Mouse (Mus musculus) CH12.LX (cell line): Measurements from ENCODE around the gene 2310007B03Rik. TPM values are rescaled to one million over a fixed set of nuclear protein-coding genes. Genes with fewer than 3 reads are reported as not detected.

Experiments used
- DNase-seq: peaks from one replicate; pipeline ENCODE4 v3.0.0-alpha.2; 2013; ENCODE audit errors: extremely low read depth
- H3K27ac ChIP-seq: 2 replicates; pipeline ENCODE4 v1.5.1; 2012; ENCODE audit warnings: low read depth, mild to moderate bottlenecking, control low read depth, moderate library complexity; ENCODE audit not compliant: insufficient read depth
- H3K27me3 ChIP-seq: replicated peaks from 2 replicates; pipeline ENCODE3; 2012; ENCODE audit warnings: inconsistent platforms
- H3K36me3 ChIP-seq, 2 experiments: replicated peaks in 1 of 2; 2 replicates each; pipeline versions ENCODE3 to v1.6.1; 2012; ENCODE audit warnings: inconsistent platforms in 1 of 2, low read length in 1 of 2, mild to moderate bottlenecking in 1 of 2, mixed read lengths in 1 of 2, moderate library complexity in 1 of 2; ENCODE audit not compliant: control insufficient read depth in 1 of 2, insufficient read depth in 1 of 2
- H3K4me1 ChIP-seq, 2 experiments: 2 replicates each; pipeline ENCODE4 v1.6.1; 2012; ENCODE audit warnings: inconsistent platforms in 1 of 2, moderate library complexity in 1 of 2; ENCODE audit not compliant: insufficient read depth in 2 of 2, control insufficient read depth in 1 of 2
- H3K4me2 ChIP-seq: 2 replicates; pipeline ENCODE4 v1.6.1; 2012; ENCODE audit warnings: low read depth, mild to moderate bottlenecking, control low read depth; ENCODE audit not compliant: poor library complexity, insufficient read depth, severe bottlenecking
- H3K4me3 ChIP-seq, 3 experiments: fragments of 150-350 bp in 1 of 3; sonication (generic) in 1 of 3; replicated peaks in 1 of 3; 2 replicates each; pipeline versions ENCODE3 to v1.5.1; 2011 to 2012; ENCODE audit warnings: low read depth in 2 of 3, low read length in 2 of 3, mild to moderate bottlenecking in 2 of 3, moderate library complexity in 2 of 3, control low read depth in 1 of 3, improper control_type of control experiment in 1 of 3, inconsistent platforms in 1 of 3, mixed read lengths in 1 of 3; ENCODE audit not compliant: poor library complexity in 1 of 3
- H3K79me2 ChIP-seq: replicated peaks from 2 replicates; pipeline ENCODE4 v1.6.1; 2012; ENCODE audit warnings: mild to moderate bottlenecking, moderate library complexity; ENCODE audit not compliant: control insufficient read depth, poor library complexity, insufficient read depth, severe bottlenecking; ENCODE audit errors: extremely low read depth
- H3K9ac ChIP-seq: 2 replicates; pipeline ENCODE4 v1.6.1; 2012; ENCODE audit warnings: low read depth, mild to moderate bottlenecking, control low read depth, moderate library complexity; ENCODE audit not compliant: insufficient read depth
- H3K9me3 ChIP-seq: replicated peaks from 2 replicates; pipeline ENCODE3; 2012; ENCODE audit warnings: low read length, inconsistent platforms, mixed read lengths
- CHD2 ChIP-seq: IDR thresholded peaks from 2 replicates; pipeline ENCODE4 v1.6.1; 2011; ENCODE audit warnings: low read length, improper control_type of control experiment
- CTCF ChIP-seq, 2 experiments: IDR thresholded peaks in 1 of 2; conservative IDR thresholded peaks in 1 of 2; 2 replicates each; pipeline ENCODE4 v1.5.1; 2011 to 2012; ENCODE audit warnings: low read depth in 2 of 2, low read length in 2 of 2, improper control_type of control experiment in 1 of 2, inconsistent platforms in 1 of 2, mild to moderate bottlenecking in 1 of 2, moderate library complexity in 1 of 2
- ELF1 ChIP-seq: IDR thresholded peaks from 2 replicates; pipeline ENCODE4 v1.6.1; 2014; ENCODE audit warnings: low read depth, mild to moderate bottlenecking, inconsistent platforms, low read length, improper control_type of control experiment
- EP300 ChIP-seq: IDR thresholded peaks from 2 replicates; pipeline ENCODE4 v1.6.1; 2011; ENCODE audit warnings: low read length, improper control_type of control experiment
- HCFC1 ChIP-seq: IDR thresholded peaks from 2 replicates; pipeline ENCODE4 v1.6.1; 2012; ENCODE audit warnings: low read depth, mild to moderate bottlenecking, inconsistent platforms, low read length, improper control_type of control experiment
- JUN ChIP-seq: IDR thresholded peaks from 2 replicates; pipeline ENCODE4 v1.6.1; 2011; ENCODE audit warnings: low read depth, mild to moderate bottlenecking, low read length, improper control_type of control experiment, moderate library complexity; ENCODE audit not compliant: insufficient read depth
- MAFK ChIP-seq: IDR thresholded peaks from 2 replicates; pipeline ENCODE4 v1.6.1; 2011; ENCODE audit warnings: low read length, improper control_type of control experiment; ENCODE audit not compliant: insufficient replicate concordance
- MAX ChIP-seq: IDR thresholded peaks from 2 replicates; pipeline ENCODE4 v1.6.1; 2011; ENCODE audit warnings: low read length, improper control_type of control experiment
- MEF2A ChIP-seq: IDR thresholded peaks from 2 replicates; pipeline ENCODE4 v1.6.1; 2014; ENCODE audit warnings: low read depth, mild to moderate bottlenecking, inconsistent platforms, low read length, improper control_type of control experiment, borderline replicate concordance
- NELFE ChIP-seq: IDR thresholded peaks from 2 replicates; pipeline ENCODE4 v1.6.1; 2011; ENCODE audit warnings: low read depth, low read length, improper control_type of control experiment
- NRF1 ChIP-seq: IDR thresholded peaks from 2 replicates; pipeline ENCODE4 v1.6.1; 2014; ENCODE audit warnings: low read depth, mild to moderate bottlenecking, inconsistent platforms, low read length, improper control_type of control experiment, moderate library complexity
- PAX5 ChIP-seq: IDR thresholded peaks from 2 replicates; pipeline ENCODE4 v1.6.1; 2012; ENCODE audit warnings: low read length, inconsistent platforms, mixed read lengths
- POLR2AphosphoS2 ChIP-seq: IDR thresholded peaks from 2 replicates; pipeline ENCODE4 v1.6.1; 2011; ENCODE audit warnings: low read depth, low read length, improper control_type of control experiment
- RAD21 ChIP-seq: IDR thresholded peaks from 2 replicates; pipeline ENCODE4 v1.6.1; 2011; ENCODE audit warnings: low read depth, mild to moderate bottlenecking, low read length, improper control_type of control experiment, moderate library complexity
- RCOR1 ChIP-seq: conservative IDR thresholded peaks from 2 replicates; pipeline ENCODE4 v1.6.1; 2012; ENCODE audit warnings: low read depth, mild to moderate bottlenecking, inconsistent platforms, low read length, improper control_type of control experiment
- SMC3 ChIP-seq: IDR thresholded peaks from 2 replicates; pipeline ENCODE4 v1.6.1; 2011; ENCODE audit warnings: low read depth, low read length, improper control_type of control experiment
- TCF12 ChIP-seq: IDR thresholded peaks from 2 replicates; pipeline ENCODE4 v1.6.1; 2014; ENCODE audit warnings: low read depth, mild to moderate bottlenecking, inconsistent platforms, low read length, improper control_type of control experiment
- UBTF ChIP-seq: IDR thresholded peaks from 2 replicates; pipeline ENCODE4 v1.6.1; 2012; ENCODE audit warnings: low read depth, mild to moderate bottlenecking, inconsistent platforms, low read length, improper control_type of control experiment, moderate library complexity
- USF1 ChIP-seq: IDR thresholded peaks from 2 replicates; pipeline ENCODE4 v1.6.1; 2014; ENCODE audit warnings: low read depth, mild to moderate bottlenecking, inconsistent platforms, low read length, improper control_type of control experiment
- USF2 ChIP-seq: conservative IDR thresholded peaks from 2 replicates; pipeline ENCODE4 v1.6.1; 2011; ENCODE audit warnings: low read depth, low read length, improper control_type of control experiment
- ZC3H11A ChIP-seq: IDR thresholded peaks from 2 replicates; pipeline ENCODE4 v1.6.1; 2012; ENCODE audit warnings: low read depth, mild to moderate bottlenecking, inconsistent platforms, low read length, improper control_type of control experiment
- ZKSCAN1 ChIP-seq: IDR thresholded peaks from 2 replicates; pipeline ENCODE4 v1.6.1; 2012; ENCODE audit warnings: low read depth, inconsistent platforms, low read length, improper control_type of control experiment, borderline replicate concordance
- ZMIZ1 ChIP-seq: IDR thresholded peaks from 2 replicates; pipeline ENCODE4 v1.6.1; 2012; ENCODE audit warnings: low read depth, mild to moderate bottlenecking, inconsistent platforms, low read length, improper control_type of control experiment
- ZNF384 ChIP-seq: IDR thresholded peaks from 2 replicates; pipeline ENCODE4 v1.6.1; 2012; ENCODE audit warnings: low read depth, low read length, improper control_type of control experiment, inconsistent platforms
- dilution Hi-C: fragments of 300-500 bp; cut with MboI; formaldehyde crosslinking; loops from 2 replicates; pipeline ENCODE4 v1.14.3; 2020; ENCODE audit warnings: low sequenced_read_pairs; ENCODE audit not compliant: extremely low pct_unique_long_range_greater_than_20kb, extremely low pct_ligation_motif_present
- in situ Hi-C: fragments of 300-500 bp; cut with MboI; formaldehyde crosslinking; loops from 3 replicates; pipeline ENCODE4 v1.14.3; 2019; ENCODE audit warnings: low sequenced_read_pairs, low pct_ligation_motif_present, low pct_unique_long_range_greater_than_20kb, mixed read lengths
- polyA plus RNA-seq: library from polyadenylated mRNA; unstranded; fragments of >175 nt; gene quantifications from 2 replicates; pipeline ENCODE4 v1.2.1, GENCODE M21; 2012; ENCODE audit warnings: low read depth; ENCODE audit not compliant: insufficient read length
- total RNA-seq, 2 experiments: library from RNA; depleted of rRNA; stranded (reverse); fragments of 300-350 nt in 1 of 2; fragments of >200 nt in 1 of 2; gene quantifications; 2 replicates each; pipeline ENCODE4 v1.2.3; 2012 to 2014

2310007B03Rik gene
- total and polyA plus RNA-seq, 3 experiments: 0.08 TPM; not detected in 2

DNA sequence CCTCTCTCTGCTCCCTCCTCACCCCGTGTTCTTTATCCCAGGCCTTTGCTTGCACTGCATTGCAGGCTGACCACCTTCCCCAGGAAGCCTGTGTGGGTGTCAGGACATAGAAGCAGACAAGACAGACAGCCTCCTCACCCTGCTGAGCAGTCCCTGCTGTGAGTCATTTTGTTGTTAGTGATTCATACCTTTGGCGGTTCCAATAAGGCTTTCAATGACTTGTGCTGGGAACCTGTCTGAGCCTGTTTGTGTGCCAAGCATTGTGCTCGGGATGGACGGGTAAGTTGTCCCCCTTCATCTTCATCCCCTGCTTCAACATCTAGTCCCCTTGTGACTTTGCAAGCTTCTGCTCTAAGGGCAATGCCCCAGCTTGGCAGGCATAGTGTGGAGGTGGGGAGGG, 12.9 kb upstream of the 2310007B03Rik start:
- H3K4me2 ChIP-seq: no peak overlapping the region

DNA sequence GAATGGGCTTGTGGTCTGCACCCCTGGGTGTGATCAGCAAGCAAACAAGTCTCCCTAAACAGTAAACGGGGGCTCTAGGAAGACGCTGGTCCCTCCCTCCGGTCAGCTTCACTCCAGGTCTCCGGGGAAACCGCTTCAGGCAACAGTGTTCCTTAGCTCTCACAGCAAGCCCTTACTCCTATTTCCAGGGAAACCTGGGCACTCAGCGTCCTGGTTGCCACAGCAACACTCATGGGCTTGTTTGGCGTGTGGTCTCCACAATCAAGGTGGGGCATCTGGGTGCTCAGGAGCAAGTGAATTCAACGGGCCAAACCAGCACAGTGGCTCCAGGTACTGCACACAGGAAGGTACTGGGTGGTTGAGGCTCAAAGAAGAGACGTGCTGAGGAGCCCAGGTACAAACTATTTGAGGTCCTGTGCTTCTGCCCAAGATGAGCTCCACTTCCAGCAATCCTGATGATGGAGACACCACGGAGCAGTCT, 7.6 kb upstream of the 2310007B03Rik start, which contains the start of gene Crocc2:
Gene Crocc2, plus strand, starts transcription at position 431 of the 481 bp plus-strand sequence.
- TF ChIP-seq ZKSCAN1 (no peak), USF2 (no peak), RAD21 (no peak), EP300 (no peak), MAFK (no peak), POLR2AphosphoS2 (no peak), UBTF (no peak)
- peaks cover 95% of the 10 kb centered on the region for H3K27me3 ChIP-seq
- H3K4me3 ChIP-seq: no peak within 1 kb of the TSS
- no peak for DNase-seq
- H3K36me3 ChIP-seq: no peaks in the 10 kb centered on the region
- dilution Hi-C loops (no loop called here), in situ Hi-C loops (no loop called here)
- H3K4me1 ChIP-seq: no peaks in the 10 kb centered on the region
- no peak within 1 kb of the TSS for H3K4me2 ChIP-seq
- no peak within 1 kb of the TSS for H3K9ac ChIP-seq
- no peaks in the 10 kb centered on the region for H3K9me3 ChIP-seq
- H3K27ac ChIP-seq: no peak within 1 kb of the TSS
- no peaks in the 10 kb centered on the region for H3K79me2 ChIP-seq

More for the DNA sequence above, 12.9 kb upstream of the 2310007B03Rik start:
- H3K4me3 ChIP-seq: no peak overlapping the region
- H3K4me1 ChIP-seq: 0 out of 4 replicates have a peak, but pooled peaks cover 0 to 4% of the 10 kb centered on the region in 2 experiments
- H3K27ac ChIP-seq: no peak overlapping the region
- H3K9ac ChIP-seq: no peak overlapping the region
- DNase-seq: no peak
- no peaks in the 10 kb centered on the region for H3K36me3 ChIP-seq
- no peaks in the 10 kb centered on the region for H3K9me3 ChIP-seq
- dilution Hi-C loops (no loop called here), in situ Hi-C loops (no loop called here)
- peaks cover 93% of the 10 kb centered on the region for H3K27me3 ChIP-seq
- no peak for TF ChIP-seq SMC3
- TF ChIP-seq POLR2AphosphoS2: no peak
- TF ChIP-seq TCF12: no peak
- TF ChIP-seq UBTF: no peak
- no peak for TF ChIP-seq ZC3H11A
- TF ChIP-seq ZNF384: no peak
- no peaks in the 10 kb centered on the region for H3K79me2 ChIP-seq

DNA sequence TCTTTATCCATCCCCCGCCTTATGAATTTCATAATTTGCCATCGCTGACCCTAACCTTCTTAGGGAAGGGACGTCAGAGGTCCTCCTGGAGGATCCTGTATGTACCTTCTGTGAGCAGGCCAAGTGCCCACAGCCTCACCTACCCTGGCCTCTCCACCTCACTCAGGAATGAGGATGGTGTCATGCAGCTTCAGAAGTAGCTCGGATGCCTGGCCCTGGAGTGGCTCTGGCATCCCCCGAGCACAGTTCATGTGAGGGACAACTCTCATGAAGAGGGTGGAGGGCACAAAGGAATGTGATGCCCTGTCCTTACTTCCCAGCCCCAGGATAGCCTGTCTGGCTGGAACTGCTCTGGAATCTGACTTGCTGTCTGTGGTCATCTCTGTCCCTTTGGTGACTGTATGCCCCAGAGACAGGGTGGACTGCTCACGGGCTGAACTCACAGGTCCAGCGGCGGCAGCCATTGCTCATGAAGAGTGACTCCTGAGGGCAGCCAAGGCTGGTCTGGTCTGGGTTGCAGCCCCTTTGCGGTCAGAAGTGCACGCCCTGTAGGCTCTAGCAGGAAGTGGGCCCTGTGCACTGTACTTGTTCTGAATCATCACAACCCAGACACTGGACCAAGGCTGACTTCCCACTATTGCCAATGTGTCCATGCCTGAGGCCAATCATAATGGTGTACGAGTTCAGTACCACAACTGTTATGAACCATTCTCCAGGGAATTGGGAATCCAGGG, 5.8 kb upstream of the 2310007B03Rik start:
- dilution Hi-C loops (no loop called here), in situ Hi-C loops (no loop called here)
- H3K4me3 ChIP-seq: no peak overlapping the region
- peaks cover 0 to 5% of the 10 kb centered on the region in 2 experiments; a peak in 1 of 4 replicates for H3K4me1 ChIP-seq
- no peaks in the 10 kb centered on the region for H3K9me3 ChIP-seq
- peaks cover 98% of the 10 kb centered on the region for H3K27me3 ChIP-seq
- no peaks in the 10 kb centered on the region for H3K79me2 ChIP-seq
- no peak overlapping the region for H3K27ac ChIP-seq
- no peak overlapping the region for H3K4me2 ChIP-seq
- TF ChIP-seq ELF1: no peak
- TF ChIP-seq CHD2: no peak
- no peak for TF ChIP-seq MEF2A
- TF ChIP-seq RCOR1: no peak
- TF ChIP-seq NELFE: no peak
- TF ChIP-seq SMC3: no peak
- no peak for TF ChIP-seq ZNF384
- TF ChIP-seq PAX5: no peak
- TF ChIP-seq USF1: no peak
- TF ChIP-seq CTCF (conservative IDR thresholded peaks at IDR 0.05 in 1 of 2, IDR thresholded peaks at IDR 0.05 in 1 of 2; ENCODE audit: low read depth in 2 of 2, low read length in 2 of 2): no peak
- TF ChIP-seq HCFC1: no peak
- no peak for TF ChIP-seq JUN
- no peak for TF ChIP-seq MAX
- no peak for TF ChIP-seq NRF1
- no peak for TF ChIP-seq ZKSCAN1
- TF ChIP-seq MAFK: no peak
- no peak for TF ChIP-seq ZMIZ1
- no peak overlapping the region for H3K9ac ChIP-seq
- no peak for DNase-seq
- no peaks in the 10 kb centered on the region for H3K36me3 ChIP-seq
